Mouse (Mus musculus) layer of hippocampus, adult 11-12 months (tissue): ENCODE measurements around the gene Sfxn1.

ENCODE experiments used
- DNase-seq: peaks from one replicate; pipeline ENCODE4 v3.0.0; 2022; ENCODE audit warnings: low spot score

Sfxn1 gene

DNA sequence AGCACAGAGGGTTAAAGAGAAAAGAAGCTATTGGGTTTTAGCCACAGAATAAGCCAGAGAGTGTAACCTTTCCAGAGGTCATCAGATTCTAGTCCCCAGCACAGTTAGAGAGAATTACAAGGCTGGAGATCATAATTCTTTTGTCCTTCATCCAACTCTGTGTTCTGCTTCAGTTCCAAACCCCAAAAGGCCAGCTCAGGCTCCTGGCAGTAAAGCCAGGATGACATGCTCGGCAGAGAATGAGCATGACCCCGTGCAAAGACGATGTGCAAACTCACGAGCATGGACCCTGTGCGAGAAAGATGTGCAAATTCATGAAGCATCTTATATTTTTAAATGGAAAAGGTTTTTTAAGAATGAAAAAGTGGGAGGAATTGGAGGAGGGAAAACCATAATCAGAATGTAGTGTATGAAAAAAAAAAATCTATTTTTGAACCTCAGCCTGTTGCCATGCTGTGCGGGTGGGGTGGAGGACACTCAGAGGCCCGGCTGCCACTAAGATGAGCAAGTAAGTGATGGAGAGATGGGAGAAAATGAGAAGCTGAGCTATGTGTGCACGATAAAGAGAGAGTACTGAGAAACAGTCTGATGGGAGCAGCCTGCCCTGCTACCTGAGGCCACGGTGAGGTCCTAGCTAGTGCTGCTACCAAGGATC lies 66.2 kb downstream of the Sfxn1 start:
- no peak for DNase-seq

DNA sequence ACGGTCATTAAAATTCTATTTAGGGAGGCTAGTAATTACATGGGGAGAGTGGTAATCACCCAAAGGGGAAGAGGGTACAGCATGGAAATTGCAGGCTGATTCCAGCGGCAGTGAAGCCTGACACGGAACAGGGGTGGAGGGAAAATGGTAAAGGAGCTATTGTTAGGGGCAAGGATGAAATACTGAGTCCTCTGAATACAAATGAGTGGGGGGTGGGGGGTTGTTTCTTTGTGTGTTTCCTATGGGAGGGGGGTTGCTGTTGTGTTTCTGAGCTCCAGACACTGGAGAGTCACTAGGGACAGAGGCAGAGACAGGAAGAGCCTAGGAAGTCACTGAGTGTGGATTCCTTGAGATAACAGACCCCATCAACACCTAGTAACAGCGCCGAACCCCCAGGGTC lies 72.1 kb downstream of the Sfxn1 start:
- DNase-seq, result no peak

DNA sequence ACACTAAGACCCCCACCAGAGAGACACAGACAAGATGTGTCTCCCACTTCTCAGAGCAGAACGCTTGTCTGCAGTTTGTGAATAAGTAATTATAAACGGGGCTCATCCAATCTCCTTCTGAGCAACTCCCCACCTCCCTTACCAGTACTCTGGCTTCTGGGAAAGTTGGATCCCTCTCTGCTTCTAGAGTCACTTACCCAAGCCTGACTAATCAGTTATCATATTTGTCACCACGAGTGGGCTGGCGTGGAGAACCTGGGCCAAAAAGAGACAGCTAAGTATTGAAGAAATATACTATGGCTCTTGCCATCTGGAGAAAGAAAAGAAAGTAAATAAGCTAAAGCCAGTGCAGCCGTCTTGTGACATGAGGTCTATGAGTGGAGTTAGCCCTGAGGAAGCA lies 73.0 kb downstream of the Sfxn1 start:
- no peak for DNase-seq

DNA sequence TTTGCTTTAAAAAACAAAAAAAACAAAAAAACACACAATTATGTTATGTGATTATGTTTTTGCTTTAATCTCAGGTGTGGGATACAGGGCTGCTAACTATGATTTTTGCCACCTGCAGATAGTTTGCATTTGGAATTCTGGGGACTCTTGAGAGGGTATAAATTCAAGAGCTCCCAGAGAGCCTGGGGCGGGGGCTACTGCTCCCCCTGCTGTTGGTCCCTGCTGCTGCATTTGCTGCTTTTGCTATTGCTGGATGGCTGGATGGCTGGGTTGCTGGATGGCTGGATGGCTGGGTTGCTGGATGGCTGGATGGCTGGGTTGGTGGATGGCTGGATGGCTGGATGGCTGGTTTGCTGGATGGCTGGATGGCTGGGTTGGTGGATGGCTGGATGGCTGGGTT lies 75.7 kb downstream of the Sfxn1 start:
- no peak for DNase-seq

DNA sequence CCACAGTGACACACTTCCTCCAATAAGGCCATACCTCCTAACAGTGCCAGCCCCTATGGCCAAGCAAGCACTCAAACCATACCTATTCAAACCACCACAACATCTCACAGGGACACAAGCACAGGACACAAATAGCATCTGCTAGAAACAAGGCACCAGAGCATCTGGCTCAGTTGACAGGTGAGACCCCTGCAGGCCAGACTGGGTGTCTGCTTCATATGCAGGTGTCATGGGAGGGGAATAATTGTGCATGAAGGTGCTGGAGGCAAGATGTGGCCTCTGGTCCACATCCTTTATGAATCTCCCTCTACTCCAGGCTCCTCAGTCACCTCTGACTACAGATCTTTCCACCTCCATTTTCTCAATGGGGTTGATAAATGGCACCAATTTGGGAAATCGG lies 80.8 kb downstream of the Sfxn1 start:
- DNase-seq, result no peak

DNA sequence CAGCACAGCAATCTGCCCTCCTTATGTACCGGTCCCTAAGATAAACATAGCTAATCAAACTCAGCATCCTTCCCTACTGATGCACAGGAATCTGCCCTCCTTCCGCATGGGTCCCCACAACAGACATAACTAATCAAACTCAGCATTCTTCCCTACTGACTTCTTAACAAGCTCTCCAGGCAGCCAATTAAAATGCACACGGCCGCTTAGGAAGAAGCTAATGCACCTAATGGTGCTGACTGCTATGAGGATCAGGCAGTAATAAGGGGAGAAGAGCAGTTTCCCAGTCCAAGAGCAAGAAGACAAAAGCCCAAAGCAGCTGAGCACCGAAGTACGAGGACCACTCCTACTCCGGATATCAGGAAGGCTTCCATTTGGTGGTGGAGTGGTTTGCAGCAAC lies 81.2 kb downstream of the Sfxn1 start:
- no peak for DNase-seq

DNA sequence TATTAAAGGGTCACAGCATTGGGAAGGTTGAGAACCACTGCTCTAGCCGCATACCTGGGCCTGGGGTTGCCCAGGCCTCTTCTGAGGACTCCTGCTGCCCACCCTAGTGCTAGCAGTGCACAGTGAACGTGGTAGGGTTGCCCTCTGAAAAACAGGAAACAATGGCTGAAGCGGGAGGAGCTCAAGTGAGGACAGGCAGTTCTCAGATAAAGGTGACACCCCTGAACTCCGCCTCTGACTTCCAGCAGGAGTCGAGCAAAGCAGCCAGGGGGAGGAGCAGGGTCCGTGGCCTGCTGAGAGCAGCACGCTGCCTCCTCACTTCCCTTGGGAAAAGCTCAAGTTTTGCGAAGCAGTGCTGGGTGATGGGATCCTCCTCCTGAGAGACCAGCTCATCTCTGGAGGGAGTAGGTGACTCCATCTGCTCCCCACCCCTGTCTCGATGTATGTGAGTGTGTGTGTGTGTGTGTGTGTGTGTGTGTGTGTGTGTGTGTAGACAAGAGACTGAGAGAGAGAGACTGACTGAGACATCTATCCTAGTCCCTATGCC lies 82.1 kb downstream of the Sfxn1 start:
- DNase-seq, result no peak

DNA sequence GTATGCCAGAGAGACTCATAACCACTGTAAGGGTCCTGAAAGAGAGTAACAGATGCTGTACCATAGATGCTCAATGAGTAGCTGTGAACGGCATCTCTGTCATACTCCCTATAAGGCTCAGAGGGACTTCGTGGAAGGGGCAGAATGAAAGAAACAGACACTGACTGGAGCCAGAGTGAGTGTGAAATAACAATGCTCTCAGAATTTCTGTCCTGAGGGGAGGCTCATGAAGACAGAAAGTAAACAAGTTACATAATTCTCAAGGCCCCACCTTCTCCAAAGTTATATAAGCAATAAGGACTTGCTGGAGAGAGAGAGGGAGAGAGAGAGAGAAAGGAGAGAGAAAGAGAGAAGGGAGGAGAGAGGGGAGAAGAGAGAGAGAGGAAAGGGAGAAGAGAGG lies 84.2 kb downstream of the Sfxn1 start:
- no peak for DNase-seq
